Mouse (Mus musculus): Measurements from ENCODE around the gene Upk2.

The Upk2 gene

GRCm38 (mm10) chr9:44406906-44407751 is 47.6 kb downstream of the Upk2 start, which contains the start of the genes Rps25 and Trappc4:
Gene Rps25, plus strand, starts transcription at chr9:44407139.
Gene Trappc4, minus strand, starts transcription at chr9:44407600.
- DNase-seq (ENCODE audit: low spot score), result peak; percentile 90

- DNase-seq (ENCODE audit: low spot score), result no peak
Observed at GRCm38 (mm10) chr9:44405011-44405410, 49.8 kb downstream of the Upk2 start.
